Mouse (Mus musculus): ENCODE measurements at regions not wholly inside any gene's neighbourhood (a gene's known extent, or its start where the extent isn't known, plus 50 kb on each side); places are given as distances from the start of the nearest gene placed in this dataset.
"Not testable (repeated sequence)": the region's sequence is repeated elsewhere in the genome, so short reads cannot be mapped to it uniquely, and the experiment has no call there.

DNA sequence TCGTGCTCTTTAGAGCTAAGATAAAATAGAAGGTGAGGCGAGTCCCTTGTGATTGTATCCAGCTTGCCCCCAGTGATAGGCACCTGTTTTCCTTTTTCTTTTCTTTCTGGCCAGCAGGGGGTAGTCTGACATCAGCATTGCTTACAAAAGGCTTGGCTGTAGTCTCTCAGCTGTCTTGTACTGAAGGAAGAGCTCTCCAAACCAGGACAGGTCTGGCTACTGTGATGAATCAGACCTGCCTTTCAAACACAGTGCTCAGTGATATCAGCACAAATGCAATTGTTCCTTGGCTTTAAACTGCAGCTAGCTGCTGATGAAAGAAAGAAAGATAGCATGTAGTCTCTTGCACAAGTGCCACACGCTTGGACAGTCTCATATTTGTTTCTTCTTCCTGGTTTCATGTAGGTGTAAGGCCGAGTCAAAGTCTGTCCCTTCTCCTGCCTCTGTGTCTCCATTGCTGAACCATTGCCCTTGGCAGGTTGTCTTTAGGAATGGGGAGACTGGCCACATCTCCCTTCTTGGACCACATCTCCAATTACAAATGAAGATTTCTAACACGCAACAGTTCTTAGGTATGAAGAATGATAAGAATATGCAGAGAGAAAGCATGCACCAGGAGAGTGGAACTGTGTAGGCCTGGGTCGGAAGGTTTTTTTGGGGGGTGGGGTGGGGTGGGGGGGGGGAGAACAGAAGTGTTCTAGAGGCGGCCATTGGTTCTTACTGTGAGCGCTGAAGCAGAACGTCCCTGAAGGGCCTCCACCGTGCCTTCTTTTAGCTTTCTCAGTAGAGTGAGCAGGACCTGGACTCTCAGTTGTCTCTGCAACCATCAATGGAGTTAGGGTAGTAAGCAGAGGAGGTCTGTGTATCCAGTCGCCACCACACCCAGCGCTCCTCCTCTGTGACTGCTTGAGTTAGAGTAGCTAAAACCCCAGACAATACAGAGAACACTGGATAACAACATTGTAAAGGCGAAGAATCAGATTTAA, 200.9 kb downstream of the Faxc start:
- DNase-seq (ENCODE audit: low spot score in 2 of 2) = peak; percentile 25 to 52

DNA sequence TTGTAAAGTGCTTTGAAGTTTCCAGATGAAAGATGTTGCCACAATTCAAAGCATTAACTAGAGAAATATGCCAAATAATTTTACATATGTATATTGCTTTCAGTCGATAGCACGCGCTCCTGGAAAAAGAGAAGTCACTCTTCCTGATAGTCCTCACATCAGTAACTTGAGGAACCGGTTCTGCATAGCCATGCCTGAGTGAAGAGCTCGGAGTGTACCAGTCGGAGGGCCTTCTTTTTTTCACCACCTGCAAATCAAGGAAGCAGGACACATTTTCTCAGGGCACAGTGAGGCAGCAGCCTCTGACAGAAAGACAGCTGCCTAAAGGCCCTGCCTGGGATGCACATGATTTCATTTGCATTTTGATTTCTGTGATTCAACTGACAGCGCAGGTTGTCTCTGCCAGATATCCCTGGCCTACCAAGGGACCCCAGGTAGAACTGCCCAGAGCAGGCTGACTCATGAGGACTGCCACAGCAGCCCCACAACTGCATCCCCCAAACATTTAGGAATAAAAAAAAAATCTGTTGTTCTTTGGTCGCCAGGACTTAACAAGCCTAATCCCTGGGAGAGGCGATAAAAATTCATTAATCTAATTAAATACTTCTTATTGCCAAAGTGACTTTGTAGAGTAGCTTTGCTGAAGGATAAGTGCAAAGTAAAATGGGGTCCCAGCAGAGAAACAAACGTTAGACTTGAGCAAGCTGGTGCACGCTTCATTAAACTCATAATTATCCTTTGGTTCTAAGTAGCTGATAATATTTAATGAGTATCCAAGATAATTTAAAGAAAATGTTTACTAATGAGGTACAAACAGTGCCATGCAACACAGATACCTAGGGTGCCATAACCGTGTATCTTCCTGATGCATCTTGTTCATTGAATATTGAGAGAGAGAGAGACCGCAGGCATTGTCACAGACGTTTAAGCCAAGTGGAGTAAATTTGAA, 202.7 kb downstream of the Faxc start:
- no peak for DNase-seq (ENCODE audit: low spot score in 2 of 2)

DNA sequence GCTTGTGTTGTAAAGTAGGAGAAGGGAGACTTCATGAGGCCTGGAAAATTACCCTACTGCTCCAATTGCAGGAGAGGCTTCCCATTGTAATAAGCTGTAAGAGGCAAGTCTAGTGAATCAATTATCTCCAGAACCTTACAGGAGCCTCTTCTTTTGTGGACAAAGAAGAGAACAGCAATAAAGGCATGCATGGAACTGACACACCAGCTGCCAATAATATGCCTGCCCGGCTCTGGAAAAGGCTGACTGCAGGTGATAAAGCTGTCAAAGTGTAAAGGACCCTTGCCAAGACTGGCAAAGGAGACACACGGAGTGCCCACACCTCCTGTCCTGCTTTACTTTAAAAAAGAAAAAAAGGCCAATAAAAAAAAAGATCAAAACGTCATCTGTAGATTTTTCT, 209.0 kb downstream of the Faxc start:
- no peak for DNase-seq (ENCODE audit: low spot score in 2 of 2)

DNA sequence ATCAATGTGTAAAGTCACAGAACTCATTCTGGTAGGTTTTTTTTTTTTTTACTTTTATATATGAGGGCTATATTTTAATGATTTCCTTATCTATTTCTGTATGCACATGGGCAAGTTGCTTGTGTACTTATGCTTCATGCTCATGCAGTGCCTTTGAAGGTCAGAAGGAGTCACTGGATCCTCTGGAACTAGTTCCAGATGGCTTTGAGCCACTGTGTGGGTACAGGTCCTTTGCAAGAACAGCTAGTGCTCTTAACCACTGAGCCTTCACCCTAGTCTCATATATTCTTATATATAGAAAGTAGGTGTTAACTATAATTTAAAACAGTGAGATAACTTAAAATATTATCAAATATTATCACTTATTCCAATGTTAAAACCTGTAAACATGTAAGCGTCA, 212.4 kb downstream of the Faxc start:
- DNase-seq (ENCODE audit: low spot score in 2 of 2) = no peak

DNA sequence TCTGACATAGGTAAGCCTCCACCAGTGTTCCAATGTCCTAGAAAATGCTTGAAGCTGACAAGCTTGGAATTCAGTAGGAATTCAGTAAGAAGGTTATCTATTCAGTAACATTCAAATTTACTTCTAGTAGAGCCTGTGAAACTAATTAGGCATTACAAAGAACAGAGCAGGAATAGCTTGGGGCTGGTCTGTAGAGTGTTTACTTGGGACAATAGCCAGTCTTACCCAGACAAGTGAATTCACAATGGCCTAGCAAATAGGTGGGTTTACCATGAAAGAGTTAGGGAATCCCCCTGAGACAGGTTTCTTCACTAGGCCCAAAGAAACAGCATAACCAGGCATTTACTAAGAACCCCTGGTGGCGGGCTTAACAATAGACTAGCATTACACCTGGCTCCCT, 212.5 kb upstream of the Fbxl4 start:
- DNase-seq (ENCODE audit: low spot score in 2 of 2) = not testable (repeated sequence)

DNA sequence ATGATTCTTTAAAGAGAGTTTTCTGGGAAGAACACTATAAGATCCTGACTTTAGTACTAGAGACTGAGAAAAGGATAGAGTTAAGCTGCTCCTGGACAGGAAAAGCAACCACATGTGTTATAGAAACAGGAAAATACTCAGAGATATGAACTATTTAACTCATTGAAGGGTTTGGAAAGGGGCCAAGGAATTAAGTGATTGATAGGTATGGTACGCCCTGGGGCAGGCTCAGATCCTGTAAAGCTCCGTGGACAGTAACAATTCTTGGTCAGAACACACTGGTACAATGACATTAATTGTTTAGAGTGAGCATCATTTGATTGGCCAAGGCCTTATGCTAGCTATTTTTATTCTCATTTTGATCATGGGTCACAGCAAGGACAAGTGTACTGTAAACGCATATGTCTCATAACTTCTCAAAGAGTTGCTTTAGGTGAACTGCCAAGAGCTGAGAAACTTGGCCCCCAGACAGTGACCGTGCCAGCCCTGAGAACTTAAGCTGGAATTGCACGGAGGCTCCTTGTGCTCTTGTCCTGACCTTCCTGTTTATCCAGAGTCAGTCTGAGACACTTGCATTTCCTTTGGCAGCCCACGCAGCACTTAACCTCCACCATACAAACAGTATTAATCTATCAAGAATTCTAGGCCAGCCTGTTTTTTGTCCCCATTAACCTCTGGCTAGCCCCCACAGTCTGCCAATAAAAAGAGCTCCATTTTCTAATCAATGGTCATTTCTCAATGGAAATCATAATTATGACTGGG, 210.5 kb upstream of the Fbxl4 start:
- DNase-seq (ENCODE audit: low spot score in 2 of 2) = no peak

DNA sequence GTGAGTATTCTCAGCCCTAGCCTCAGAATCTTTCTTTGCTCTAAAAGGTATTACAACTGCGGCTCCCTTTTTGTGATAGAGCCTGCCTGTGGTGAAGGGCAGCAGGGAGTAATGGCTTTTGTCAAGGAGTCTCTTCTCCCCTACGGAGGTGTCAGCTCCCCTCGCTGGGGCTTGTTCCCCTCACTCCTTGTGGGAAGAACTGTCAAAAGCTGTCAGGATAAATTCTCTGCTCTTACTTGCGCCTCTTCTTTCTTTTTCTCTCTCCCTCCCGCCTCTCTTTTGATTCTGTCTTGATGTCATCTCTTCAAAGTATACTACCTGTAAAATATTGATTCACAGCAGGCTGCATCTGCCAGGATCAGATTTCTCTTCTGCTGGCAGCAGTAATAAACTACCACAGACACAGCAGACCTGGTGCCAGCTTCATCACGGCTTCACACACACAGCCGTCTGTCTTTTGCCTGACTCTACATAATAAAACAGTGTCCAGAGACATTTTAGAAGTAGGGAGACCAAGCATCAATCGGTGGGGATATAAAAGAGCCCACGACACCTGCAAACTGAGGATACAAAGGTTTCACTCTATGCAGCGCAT, 205.3 kb upstream of the Fbxl4 start:
- DNase-seq (ENCODE audit: low spot score in 2 of 2) = no peak

DNA sequence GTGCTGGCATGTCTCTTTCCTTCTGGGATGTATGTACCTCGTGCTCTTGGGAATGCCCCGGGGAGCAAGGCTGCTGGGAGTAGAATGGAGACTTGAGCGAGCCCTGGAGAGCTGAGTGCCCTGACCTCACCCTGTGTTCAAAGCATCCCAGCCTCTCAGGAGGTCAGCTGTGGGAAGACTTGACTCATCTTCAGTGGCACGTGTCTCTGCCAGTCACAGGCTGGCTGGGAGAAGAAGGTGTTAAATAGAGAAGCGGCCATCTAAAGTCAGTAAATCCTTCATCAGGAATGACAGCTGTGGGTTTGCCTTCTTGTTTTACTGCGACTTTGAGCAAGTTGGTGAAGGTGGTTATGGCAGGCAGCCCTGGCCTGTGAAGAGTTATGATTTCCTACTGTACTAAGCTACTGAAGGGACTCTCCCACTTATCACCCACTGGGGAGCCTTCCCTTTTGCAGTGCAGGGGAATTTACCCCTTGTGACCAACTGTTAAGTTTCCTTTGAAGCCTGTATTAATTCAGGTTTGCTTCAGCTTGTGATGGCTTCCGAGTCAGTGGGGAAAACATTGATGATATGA, 204.3 kb upstream of the Fbxl4 start:
- no peak for DNase-seq (ENCODE audit: low spot score in 2 of 2)

DNA sequence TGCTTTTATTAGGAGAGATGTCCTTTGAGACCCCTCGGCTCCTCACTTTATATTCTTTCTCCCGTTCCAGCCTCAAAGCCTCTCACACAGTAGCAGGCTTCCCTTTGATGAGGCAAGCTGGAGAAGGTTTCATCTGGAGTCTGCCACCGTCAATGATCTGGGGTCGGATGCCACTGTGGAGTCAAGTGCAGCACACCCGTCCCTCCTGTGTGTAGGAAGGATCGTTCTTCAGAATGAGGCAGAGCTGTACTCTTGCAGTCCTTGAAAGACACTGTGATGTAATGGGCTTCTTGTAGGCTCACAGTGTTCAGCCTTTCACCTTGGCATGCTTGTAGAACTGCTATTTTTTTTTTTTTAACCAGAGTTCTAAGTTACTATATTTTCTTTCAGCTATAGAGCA, 203.7 kb upstream of the Fbxl4 start:
- DNase-seq (ENCODE audit: low spot score in 2 of 2) = no peak

DNA sequence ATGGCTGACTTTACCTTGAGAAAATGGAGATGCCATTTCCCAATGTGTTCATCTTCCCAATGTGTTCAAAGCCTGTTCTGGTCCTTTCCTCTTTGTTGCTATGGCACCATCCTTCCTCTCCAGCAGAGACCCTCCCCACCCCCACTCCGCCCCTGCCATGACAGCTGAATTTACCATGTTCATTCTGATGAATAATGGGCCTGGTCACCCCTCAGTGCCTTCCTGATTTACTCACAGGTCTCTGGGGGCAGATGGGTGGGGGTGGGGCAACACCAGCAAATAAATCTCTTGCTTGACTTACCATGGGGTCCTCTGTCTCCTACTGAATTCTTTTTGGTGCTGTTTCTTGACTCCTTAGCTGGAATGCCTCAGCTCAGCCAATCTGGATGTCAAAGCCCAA, 170.9 kb upstream of the Fbxl4 start:
- DNase-seq (ENCODE audit: low spot score in 2 of 2) = no peak

DNA sequence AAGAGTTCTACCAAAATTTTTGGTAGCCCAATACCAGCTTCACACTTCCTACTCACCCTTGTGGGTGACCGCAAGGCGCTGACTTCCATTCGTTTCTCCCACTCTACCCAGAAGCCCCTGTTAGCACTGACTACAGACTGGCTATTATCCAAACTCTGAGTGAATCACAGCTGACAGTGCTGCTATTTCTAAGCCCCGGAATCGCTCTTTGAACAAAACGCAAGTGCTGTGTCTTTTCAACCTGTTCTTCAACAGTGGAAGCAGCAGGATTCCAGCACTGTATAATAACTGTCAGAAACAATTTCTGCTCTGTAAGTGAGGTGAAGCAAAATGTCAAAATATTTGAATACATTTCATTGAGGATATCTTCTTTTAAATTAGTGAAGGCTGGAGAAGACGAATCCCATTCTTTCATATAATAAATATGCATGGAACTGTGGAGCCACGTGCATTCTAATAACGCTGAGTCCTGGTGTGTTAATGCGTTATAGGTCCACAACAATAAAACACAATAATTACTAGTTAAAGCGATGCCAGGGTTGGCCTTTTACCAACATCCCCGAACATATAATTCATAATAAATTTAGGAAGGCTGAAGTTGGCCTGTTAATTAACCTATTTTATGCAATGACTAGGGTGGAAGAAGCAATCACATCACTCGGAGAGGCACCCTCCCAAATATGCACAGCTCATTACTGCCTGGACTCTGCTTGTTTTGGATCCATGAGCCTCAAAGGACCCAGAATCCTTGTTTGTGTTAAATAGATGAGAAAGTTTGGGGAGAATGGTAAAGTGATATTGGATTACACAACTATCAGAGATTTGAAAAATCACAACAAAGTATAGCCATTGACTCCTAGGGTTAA, 169.0 kb upstream of the Fbxl4 start:
- DNase-seq (ENCODE audit: low spot score in 2 of 2) = peak; percentile 8 to 32

DNA sequence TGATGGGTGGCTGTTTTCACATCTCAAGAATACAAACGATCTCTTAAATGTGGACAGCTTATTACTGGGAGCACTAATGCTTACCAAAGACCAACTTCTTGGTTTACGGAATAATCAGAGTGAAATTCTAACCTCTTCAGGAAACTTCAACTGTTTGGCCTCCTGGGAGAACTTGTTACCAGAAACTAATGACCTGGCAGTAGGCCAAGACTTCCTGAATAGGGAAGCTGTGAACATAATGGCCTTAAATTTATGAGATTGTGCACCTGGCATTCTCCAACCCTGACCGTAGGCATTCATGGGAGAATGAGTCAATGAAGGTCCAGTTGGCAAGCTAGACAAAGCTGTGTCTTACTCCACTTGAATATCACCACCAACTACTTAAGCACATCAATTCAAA, 160.8 kb upstream of the Fbxl4 start:
- DNase-seq (ENCODE audit: low spot score in 2 of 2) = no peak

DNA sequence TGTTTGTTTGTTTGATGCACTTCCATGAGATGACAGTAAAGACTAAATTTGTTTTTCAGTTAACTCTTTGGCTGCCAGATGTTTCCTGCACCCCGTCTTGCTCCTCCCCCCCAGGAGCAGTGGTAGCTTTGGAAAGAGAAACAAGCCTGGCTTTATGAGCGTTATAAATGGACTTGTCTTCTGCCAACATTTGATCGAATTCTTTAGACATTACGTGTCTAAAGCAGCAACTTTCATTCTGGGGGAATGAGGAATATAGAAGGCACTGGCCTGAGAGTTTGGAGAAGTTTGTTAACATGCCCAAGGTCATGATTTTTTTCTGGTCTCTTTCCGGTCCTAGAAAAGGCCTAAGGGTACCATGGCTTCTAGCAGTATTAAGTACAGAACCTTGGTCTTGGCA, 148.8 kb upstream of the Fbxl4 start:
- no peak for DNase-seq (ENCODE audit: low spot score in 2 of 2)

DNA sequence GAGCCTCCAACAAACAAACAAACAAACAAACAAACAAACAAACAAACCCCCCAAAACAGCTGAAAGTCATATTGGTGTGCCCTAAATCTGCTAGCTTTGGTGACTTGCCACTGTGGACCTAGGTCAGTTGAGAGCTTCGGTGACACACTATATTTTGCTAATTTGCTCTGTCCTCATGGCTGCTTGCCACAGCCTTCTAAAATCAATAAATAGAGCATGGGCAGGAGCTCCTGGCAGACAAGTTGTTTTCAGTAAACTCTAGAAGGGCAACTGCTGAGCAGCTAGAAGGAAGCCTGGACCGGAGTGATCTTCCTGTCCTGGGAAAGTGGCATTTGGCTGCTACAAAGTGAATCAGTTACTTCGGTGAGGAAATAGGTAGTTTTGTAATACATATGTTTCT, 119.7 kb upstream of the Fbxl4 start:
- no peak for DNase-seq (ENCODE audit: low spot score in 2 of 2)

DNA sequence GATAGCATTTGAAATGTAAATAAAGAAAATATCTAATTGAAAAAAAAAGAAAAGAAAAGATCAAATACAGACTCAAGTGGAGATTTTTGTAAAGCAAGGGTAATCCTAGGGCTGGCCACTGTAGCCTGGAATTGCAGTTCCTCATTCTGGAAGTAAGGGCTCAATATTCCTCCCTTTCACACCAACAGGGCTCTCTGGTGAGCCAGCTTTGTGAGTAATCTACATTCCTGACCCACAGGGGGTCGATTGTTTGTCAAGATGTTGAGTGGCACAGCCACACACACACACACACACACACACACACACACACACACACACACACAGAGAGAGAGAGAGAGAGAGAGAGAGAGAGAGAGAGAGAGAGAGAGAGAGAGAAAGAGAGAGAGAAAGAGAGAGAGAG, 107.1 kb upstream of the Fbxl4 start:
- not testable (repeated sequence) for DNase-seq (ENCODE audit: low spot score in 2 of 2)

DNA sequence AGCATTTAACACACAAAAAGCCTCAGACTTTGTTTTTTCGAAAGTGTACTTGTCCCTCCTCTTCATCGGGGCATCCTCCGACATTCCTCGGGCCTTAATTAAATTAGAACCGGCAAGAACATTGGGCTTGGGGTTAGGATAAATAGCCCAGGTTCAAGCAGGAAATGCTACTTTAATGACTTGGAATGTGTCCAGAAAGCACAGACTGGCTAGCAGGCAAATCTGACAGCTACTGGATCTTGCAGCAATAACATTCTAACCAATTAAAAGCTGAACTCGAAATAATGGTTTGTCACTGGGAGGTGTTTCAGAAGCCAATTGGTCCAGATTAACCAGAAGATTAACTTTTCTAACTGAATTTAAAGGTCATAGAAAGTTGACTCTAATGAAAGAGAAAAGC, 93.4 kb upstream of the Fbxl4 start:
- no peak for DNase-seq (ENCODE audit: low spot score in 2 of 2)

DNA sequence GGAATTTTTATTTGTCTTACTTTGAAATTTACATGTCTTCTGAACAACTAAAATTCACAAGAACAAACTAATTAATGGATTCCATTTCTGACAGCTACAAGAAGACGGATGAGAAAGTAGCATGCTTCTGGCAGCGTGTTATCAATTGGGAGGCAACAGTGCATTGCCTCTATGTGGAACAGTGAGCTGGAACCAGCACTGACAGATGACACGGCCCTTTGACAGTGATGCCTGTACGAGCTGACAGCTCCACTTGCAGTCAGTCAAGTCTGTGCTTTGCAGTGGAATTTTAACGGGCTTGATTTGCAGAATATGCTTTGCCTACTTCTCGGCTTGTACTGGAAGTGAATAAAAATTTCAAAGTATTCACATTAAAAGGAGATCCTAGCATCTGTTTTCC, 88.3 kb upstream of the Fbxl4 start:
- no peak for DNase-seq (ENCODE audit: low spot score in 2 of 2)

DNA sequence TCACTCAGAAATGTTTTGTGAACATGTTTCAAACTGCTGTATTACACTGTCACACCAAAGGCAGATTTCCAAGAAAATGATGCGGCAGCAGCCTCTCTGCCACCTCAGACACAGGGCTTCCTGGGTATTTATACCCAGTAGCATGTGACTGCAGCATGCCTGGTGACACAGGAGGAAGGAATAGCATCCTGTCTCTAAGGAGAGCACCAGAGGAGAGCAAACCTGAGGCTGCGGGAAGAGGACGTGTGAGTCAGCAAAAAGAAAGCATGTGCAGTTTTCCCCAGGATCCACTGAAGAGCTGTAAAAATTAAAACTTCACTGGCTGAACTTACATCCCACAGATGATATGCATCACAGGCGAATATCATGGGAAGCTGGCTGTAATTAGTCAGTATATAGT, 83.2 kb upstream of the Fbxl4 start:
- peak in 1 of 2 experiments; percentile 2 for DNase-seq (ENCODE audit: low spot score in 2 of 2)

DNA sequence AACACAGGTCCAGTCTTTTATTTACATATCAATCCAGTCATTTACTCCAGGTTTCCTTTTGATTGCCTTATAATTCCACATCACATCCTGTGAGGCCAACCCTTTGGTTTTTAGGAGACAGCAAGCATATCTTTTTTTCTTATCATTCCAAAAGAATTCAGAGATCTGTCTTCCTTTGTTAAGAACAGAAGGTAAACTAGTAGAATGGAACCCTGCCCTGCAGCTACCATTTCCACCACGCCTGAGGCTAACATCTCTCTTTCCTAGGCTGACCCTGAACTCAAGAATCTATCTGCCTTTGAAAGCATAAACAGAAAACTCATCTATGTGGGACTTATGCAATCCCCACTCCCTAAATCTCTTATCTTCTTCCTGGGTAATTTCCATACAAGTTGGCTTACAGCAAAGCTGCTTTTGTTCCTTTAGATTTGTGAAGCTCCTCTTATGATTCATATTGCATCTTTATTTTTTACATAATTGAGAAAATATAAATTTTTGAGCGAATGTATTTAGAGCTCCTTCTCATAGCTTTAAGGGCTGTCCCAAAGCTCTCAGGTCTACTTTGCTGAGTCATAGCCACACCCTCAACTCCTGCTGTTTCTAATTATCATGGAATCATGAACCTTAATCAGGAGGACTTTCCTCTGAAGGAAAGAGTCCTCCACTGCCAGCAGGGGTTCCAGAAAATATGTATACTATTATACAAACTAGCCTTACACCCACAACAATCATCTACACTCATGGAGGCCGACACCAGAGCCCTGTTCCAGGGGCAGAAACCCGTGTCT, 74.6 kb upstream of the Fbxl4 start:
- DNase-seq (ENCODE audit: low spot score in 2 of 2) = no peak

Measured in layer of hippocampus, adult 8-10 months (tissue).